Mouse (Mus musculus) kidney, embryonic 15.5 days (tissue): ENCODE data around the gene St7. TPM values are rescaled to one million over a fixed set of nuclear protein-coding genes. Genes with fewer than 3 reads are reported as not detected.

Source experiments
- ATAC-seq: fragments of 200-750 bp; cut with Nextera tagmentation; replicated peaks from 2 replicates; pipeline ENCODE4 v1.8.0; 2017; ENCODE audit warnings: moderate TSS enrichment; ENCODE audit not compliant: low FRiP score
- H3K27ac ChIP-seq: fragments of 300-500 bp; sonication (generic); 2 replicates; pipeline ENCODE4 v1.5.1; 2015; ENCODE audit warnings: mild to moderate bottlenecking, inconsistent platforms
- H3K27me3 ChIP-seq: fragments of 300-500 bp; sonication (generic); 2 replicates; pipeline ENCODE4 v1.6.1; 2015; ENCODE audit warnings: inconsistent platforms
- H3K36me3 ChIP-seq: fragments of 300-500 bp; sonication (generic); 2 replicates; pipeline ENCODE4 v1.6.1; 2015; ENCODE audit warnings: inconsistent platforms
- H3K4me1 ChIP-seq: fragments of 300-500 bp; sonication (generic); 2 replicates; pipeline ENCODE4 v1.6.1; 2015; ENCODE audit warnings: inconsistent platforms
- H3K4me2 ChIP-seq: fragments of 300-500 bp; sonication (generic); 2 replicates; pipeline ENCODE4 v1.6.1; 2015; ENCODE audit warnings: moderate library complexity, mild to moderate bottlenecking, inconsistent platforms
- H3K4me3 ChIP-seq: fragments of 300-500 bp; sonication (generic); replicated peaks from 2 replicates; pipeline ENCODE4 v1.5.1; 2015; ENCODE audit warnings: mild to moderate bottlenecking, inconsistent platforms
- H3K9ac ChIP-seq: fragments of 300-500 bp; sonication (generic); 2 replicates; pipeline ENCODE4 v1.6.1; 2015; ENCODE audit warnings: mild to moderate bottlenecking, inconsistent platforms
- H3K9me3 ChIP-seq: fragments of 300-500 bp; sonication (generic); replicated peaks from 2 replicates; pipeline ENCODE4 v1.6.1; 2016; ENCODE audit warnings: inconsistent platforms
- WGBS: fragments of 180-500 bp; shearing (Covaris S2); methylation state at CpG from one replicate; pipeline ENCODE4 v1.1.7; 2015; ENCODE audit warnings: mixed read lengths; 5-methylcytosine and 5-hydroxymethylcytosine counted together
- polyA plus RNA-seq: library from polyadenylated mRNA; unstranded; fragments of >200 nt; fragmentation: Nextera tagmentation; extraction: Ambion mirVana; gene quantifications from 2 replicates; pipeline ENCODE4 v1.2.1, GENCODE M21; 2015

Gene St7
- polyA plus RNA-seq, 1 experiment from 2014 or later = 20.3 TPM

DNA sequence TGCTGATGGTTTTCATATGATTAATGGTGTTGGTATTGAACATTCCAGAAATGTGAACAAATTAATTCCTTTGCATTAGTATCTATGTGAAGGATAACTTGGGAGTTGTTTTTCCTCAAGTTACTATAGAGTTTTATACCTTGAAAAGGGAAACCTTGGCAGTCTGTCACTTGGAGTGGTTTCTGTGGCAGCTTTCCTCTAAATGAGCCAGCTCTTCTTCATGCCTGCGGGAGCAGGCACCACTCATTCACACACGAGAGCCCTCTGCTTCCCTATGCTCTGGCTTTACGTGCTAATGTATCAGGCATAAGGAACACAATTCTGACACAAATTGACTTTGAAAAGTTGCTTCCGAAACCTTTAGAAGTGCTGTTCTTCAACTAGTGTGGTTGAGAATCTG lies 224.5 kb downstream of the St7 start:
- Histone ChIP-seq H3K36me3 (no peaks in the 10 kb centered on the region), H3K9me3 (no peaks in the 10 kb centered on the region), H3K9ac (no peak overlapping the region), H3K27ac (no peak overlapping the region), H3K27me3 (no peaks in the 10 kb centered on the region), H3K4me2 (no peak overlapping the region), H3K4me1 (no peaks in the 10 kb centered on the region), H3K4me3 (no peak overlapping the region)
- ATAC-seq = no peak
- WGBS = 91% methylated on average over 4 of the region's 4 CpGs

DNA sequence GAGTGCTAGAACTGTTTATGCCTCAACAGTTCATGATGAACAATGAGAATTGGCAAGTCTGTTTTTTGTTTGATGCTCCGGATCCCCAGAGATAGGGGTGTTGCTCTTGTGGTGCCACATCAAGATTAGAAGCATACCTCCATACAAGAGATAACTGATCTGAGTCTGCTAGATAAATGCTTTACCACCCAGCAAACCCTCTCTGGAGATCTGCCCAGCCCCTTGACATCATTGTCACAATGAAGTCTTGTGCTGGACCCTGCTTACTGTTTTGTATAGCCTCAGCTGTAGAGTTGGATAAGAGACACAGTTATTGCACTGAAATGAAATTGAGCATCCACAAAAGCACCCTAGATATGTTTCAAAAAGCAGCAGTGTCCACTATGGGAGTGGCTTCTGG lies 229.4 kb downstream of the St7 start:
- H3K27ac ChIP-seq = no peak overlapping the region
- 90% methylated on average over 1 of the region's 1 CpGs for WGBS
- H3K27me3 ChIP-seq = no peaks in the 10 kb centered on the region
- no peak overlapping the region for H3K9ac ChIP-seq
- no peaks in the 10 kb centered on the region for H3K36me3 ChIP-seq
- H3K4me1 ChIP-seq = no peaks in the 10 kb centered on the region
- ATAC-seq = no peak
- no peak overlapping the region for H3K4me3 ChIP-seq
- no peaks in the 10 kb centered on the region for H3K9me3 ChIP-seq
- H3K4me2 ChIP-seq = no peak overlapping the region

DNA sequence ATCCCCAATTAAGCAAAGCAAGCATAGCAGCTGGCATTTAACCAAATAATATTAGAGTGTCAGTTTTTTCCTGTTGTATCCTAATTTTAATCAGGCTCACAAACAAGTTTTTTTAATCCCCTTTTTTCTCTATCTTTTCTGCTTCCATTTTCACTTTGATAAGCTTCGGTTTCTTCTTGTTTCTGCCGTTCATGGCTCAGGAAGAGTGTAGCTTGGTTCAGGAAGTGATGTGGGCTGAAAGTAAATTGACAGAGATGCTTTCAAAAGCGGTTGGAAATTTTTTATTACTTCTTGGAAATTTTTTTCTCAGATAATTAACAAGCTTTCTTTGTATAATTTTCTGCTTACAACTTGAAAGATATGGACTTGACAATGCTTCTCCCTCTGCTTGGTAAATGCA lies 230.2 kb downstream of the St7 start:
- ATAC-seq = no peak
- 76% methylated on average over 3 of the region's 3 CpGs for WGBS
- H3K4me1 ChIP-seq = no peaks in the 10 kb centered on the region
- H3K36me3 ChIP-seq = no peaks in the 10 kb centered on the region
- no peaks in the 10 kb centered on the region for H3K27me3 ChIP-seq
- H3K27ac ChIP-seq = no peak overlapping the region
- H3K4me3 ChIP-seq = no peak overlapping the region
- no peak overlapping the region for H3K4me2 ChIP-seq
- no peak overlapping the region for H3K9ac ChIP-seq
- no peaks in the 10 kb centered on the region for H3K9me3 ChIP-seq

DNA sequence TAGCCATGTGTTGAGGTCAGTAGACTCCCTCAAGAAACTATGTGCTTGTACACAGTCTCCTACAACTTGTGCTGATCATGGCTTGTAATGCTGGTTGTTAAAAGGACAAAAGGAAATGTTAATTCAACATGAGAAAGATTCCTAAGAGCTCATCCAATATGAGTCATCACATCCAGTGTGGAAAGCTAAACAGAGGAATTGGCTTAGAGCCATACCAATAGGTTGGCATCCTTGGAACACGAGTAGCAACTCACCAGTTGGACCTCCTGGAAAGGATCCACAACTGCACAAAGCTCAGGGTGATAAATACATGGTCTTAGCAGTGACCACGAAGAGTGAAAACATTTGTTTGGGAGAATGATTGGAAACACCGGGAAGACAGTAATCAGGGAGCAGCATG lies 230.6 kb downstream of the St7 start:
- WGBS = 62% methylated on average over 3 of the region's 3 CpGs
- H3K27ac ChIP-seq = no peak overlapping the region
- no peak overlapping the region for H3K9ac ChIP-seq
- H3K36me3 ChIP-seq = no peaks in the 10 kb centered on the region
- no peak for ATAC-seq
- no peaks in the 10 kb centered on the region for H3K27me3 ChIP-seq
- no peak overlapping the region for H3K4me2 ChIP-seq
- no peaks in the 10 kb centered on the region for H3K9me3 ChIP-seq
- no peak overlapping the region for H3K4me3 ChIP-seq
- H3K4me1 ChIP-seq = no peaks in the 10 kb centered on the region

DNA sequence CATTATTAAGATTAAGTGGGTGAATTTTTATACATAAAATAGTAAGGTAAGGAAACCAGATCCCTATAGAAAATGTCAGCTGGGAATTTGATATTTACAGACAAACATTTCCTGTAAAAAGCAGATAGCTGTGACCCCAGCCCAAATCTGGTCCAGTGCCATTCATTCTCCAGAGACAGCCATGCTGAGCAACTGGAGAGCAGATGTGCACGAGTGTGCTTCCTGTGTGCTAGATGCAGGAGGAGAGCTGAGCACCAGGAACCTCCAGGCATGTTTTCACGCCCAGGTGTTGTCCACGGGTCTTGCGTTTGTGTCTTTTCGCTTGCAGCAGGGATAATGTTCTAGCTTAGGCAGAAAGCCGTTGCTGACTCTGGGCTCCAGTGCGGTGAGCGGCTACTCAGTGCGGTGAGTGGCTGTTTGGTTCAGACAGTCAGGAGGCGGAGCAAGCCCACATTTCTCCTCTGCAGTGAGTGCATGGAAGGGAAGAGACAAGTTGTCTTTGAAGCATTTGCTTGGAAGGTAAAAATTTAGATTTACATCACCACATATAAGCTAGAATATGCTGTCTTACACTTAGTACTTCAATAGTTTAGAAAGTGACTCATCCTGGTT lies 231.3 kb downstream of the St7 start:
- 82% methylated on average over 10 of the region's 10 CpGs for WGBS
- ATAC-seq = no peak
- H3K9me3 ChIP-seq = no peaks in the 10 kb centered on the region
- H3K36me3 ChIP-seq = no peaks in the 10 kb centered on the region
- no peaks in the 10 kb centered on the region for H3K4me1 ChIP-seq
- H3K4me3 ChIP-seq = no peak overlapping the region
- H3K9ac ChIP-seq = no peak overlapping the region
- H3K27me3 ChIP-seq = no peaks in the 10 kb centered on the region
- no peak overlapping the region for H3K4me2 ChIP-seq
- H3K27ac ChIP-seq = no peak overlapping the region; the same call in 1 of the 2 replicates

DNA sequence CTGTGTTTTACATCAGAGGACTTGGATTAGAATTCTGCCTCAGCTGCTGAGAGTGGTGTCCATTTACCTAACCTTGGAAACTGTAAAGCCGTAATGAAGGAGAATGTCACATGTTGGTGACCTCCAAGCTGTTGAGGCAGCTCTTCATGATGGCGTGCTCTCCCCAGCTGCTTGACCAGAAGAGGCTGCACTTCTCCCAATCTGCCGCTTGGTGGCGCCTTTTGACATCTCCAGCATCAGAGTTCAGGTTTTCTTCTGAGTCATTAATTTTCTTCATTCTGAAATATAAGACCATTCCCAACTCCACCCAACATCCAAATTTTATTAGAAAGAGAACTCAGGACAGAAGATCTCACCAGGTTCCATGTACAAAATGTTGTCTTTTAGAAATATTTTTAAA lies 232.5 kb downstream of the St7 start:
- Histone ChIP-seq H3K9ac (no peak overlapping the region), H3K4me2 (no peak overlapping the region), H3K4me3 (no peak overlapping the region), H3K27ac (no peak overlapping the region), H3K27me3 (no peaks in the 10 kb centered on the region), H3K9me3 (no peaks in the 10 kb centered on the region), H3K36me3 (no peaks in the 10 kb centered on the region), H3K4me1 (no peaks in the 10 kb centered on the region)
- no peak for ATAC-seq
- 52% methylated on average over 4 of the region's 4 CpGs for WGBS

DNA sequence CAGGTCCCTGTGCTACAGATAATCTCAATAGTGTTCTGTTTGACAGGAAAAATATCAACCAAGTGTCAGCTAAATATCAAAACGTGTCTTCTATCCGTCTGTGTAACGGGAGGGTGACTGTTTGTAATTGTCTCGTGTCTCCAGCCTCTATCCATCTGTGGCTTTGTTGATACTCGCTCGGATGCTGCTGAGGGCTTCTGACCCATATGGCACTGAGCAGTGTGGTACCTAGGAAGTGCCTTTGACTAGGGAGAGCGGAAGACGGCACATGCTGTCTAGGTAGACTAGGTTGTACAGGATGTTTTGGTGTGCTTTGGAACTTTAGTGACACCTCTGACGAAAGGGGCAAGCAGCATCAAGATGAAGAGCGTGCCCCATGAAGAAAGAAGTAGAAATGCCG lies 235.0 kb downstream of the St7 start:
- Histone ChIP-seq H3K27ac (no peak overlapping the region), H3K36me3 (no peaks in the 10 kb centered on the region), H3K9me3 (no peaks in the 10 kb centered on the region), H3K27me3 (no peaks in the 10 kb centered on the region), H3K4me3 (no peak overlapping the region), H3K4me2 (no peak overlapping the region), H3K4me1 (no peaks in the 10 kb centered on the region), H3K9ac (no peak overlapping the region)
- WGBS = 90% methylated on average over 11 of the region's 11 CpGs
- no peak for ATAC-seq

DNA sequence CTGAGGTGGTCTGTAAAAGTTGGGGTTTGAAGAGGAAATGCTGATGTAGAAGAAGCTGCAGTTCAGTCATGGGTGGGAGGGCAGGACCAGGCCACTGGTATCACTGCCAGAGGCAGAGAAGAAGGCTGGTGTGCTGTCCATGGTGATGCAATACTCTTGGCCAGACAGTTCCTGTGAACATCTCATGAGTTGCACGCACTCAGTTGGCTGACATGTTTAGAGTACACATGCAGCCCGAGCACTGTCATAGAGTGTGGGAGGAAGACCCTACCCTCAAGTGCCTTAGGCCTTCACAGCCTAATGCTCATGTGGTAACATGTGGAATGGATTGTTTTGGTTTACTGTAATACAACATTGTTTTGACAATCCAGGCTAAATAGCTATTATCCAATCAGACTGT lies 238.5 kb downstream of the St7 start:
- WGBS = 77% methylated on average over 2 of the region's 2 CpGs
- Histone ChIP-seq H3K9ac (no peak overlapping the region), H3K4me3 (no peak overlapping the region), H3K36me3 (peaks cover 7% of the 10 kb centered on the region; the same call in 1 of the 2 replicates), H3K27ac (no peak overlapping the region), H3K4me2 (no peak overlapping the region), H3K9me3 (no peaks in the 10 kb centered on the region), H3K27me3 (no peaks in the 10 kb centered on the region), H3K4me1 (no peaks in the 10 kb centered on the region)
- no peak for ATAC-seq

DNA sequence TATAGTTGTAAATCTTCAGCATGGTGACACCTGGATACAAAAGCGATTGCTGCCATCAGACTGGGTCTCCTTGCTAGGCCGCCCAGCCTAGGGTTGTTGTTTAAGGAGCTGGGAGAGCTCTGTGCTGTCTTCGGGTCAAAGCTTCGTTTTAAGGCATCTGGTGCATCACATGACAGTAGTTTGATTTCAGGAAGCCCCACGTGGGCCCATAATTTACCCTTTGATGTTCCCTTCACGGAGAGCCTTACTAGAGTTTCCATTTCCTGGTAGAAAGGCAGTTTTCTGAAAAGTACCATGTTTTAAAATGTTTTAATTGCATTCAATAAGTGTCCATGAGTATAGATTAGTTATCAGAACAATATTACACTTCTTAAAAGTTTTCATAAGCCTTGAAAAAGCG lies 239.1 kb downstream of the St7 start:
- Histone ChIP-seq H3K9ac (no peak overlapping the region), H3K4me2 (no peak overlapping the region), H3K4me3 (no peak overlapping the region), H3K27ac (no peak overlapping the region), H3K4me1 (no peaks in the 10 kb centered on the region), H3K36me3 (peaks cover 7% of the 10 kb centered on the region; the same call in 1 of the 2 replicates), H3K9me3 (no peaks in the 10 kb centered on the region), H3K27me3 (no peaks in the 10 kb centered on the region)
- ATAC-seq = no peak
- 57% methylated on average over 7 of the region's 7 CpGs for WGBS

DNA sequence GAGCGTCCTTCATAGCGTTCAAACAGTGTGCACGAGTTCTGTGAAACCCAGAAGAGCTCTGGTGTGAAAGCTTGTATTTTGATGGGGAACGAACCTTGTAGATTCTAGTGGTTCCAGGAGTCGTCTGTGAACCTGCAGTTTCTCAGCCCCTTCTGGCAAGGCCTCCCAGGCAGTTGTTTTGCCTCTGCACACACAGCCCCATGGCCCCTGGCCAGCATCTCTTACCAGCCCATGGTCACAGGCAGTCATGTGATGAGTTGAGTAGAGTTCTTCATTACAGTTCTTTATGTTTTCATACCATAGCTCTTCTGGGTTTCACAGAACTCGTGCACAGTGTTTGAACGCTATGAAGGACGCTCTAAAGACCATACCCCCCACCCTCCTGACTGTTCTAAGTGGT lies 240.1 kb downstream of the St7 start:
- no peak for ATAC-seq
- Histone ChIP-seq H3K27ac (no peak overlapping the region), H3K4me2 (no peak overlapping the region), H3K36me3 (peaks cover 7% of the 10 kb centered on the region; the same call in 1 of the 2 replicates), H3K4me3 (no peak overlapping the region), H3K9ac (no peak overlapping the region), H3K27me3 (no peaks in the 10 kb centered on the region), H3K9me3 (no peaks in the 10 kb centered on the region), H3K4me1 (no peaks in the 10 kb centered on the region)
- 91% methylated on average over 8 of the region's 8 CpGs for WGBS

DNA sequence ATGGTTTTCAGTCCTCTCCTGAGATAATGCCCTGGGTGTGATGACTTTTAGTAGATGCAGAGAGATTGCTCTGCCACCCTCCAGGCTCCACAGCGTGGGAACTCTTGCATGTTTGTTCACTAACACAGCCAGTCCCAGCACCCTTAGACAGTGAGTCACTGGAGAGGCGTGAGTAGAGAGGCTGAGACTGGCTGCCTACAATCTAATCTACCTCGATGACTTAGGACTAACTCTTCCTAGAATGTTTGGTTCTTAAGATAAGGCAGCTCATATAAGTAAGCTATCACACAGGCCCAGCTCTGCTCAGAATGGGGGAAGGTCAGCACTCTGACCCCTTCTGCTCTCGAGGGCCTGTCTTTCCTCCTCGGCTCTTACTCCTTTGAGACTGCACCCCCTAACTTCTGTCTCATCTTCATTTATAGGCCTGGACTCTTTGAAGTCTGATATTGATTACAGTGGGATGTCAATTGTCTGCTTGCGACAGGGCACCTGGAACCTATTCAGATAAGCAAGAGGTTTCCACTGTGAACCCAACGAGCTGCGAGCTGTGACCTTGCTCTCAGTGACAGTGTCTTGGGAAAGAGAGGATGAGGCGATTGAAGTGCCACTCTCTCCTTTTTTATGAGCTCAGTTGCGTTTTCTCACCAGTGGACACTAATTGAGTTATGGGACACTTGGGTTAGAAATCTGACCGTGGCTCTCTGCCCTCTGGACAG lies 246.1 kb downstream of the St7 start:
- peak; percentile 56; the same call in 1 of the 2 replicates for ATAC-seq
- no peaks in the 10 kb centered on the region for H3K27me3 ChIP-seq

DNA sequence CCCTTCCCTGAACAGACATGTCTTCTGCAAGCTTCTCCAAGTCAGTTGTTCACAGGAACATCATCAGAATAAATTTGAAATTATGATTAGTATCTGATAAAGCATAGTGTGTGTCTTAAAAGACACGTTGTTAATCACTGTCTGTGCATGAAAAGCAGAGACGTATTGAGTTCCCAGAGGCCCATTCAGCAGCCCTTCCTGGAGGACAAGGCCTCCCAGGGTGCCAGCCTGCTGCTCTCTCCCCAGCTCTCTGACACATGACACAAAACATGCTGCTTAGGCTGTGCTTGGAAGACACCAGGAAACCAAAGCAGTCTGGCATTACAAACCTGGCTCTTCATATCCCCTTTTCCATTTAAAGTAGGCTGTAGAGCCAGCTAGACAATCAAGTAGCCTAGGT lies 249.2 kb downstream of the St7 start:
- Histone ChIP-seq H3K9ac (no peak overlapping the region), H3K27ac (no peak overlapping the region), H3K4me2 (no peak overlapping the region), H3K9me3 (no peaks in the 10 kb centered on the region), H3K4me3 (no peak overlapping the region), H3K4me1 (0 out of 2 replicates have a peak, but pooled peaks cover 2% of the 10 kb centered on the region), H3K27me3 (no peaks in the 10 kb centered on the region), H3K36me3 (no peaks in the 10 kb centered on the region)
- WGBS = 39% methylated on average over 2 of the region's 2 CpGs
- ATAC-seq = no peak

More for the DNA sequence above, 246.1 kb downstream of the St7 start:
- Histone ChIP-seq H3K4me2 (no peak overlapping the region), H3K4me1 (0 out of 2 replicates have a peak, but pooled peaks cover 2% of the 10 kb centered on the region), H3K9me3 (no peaks in the 10 kb centered on the region), H3K4me3 (no peak overlapping the region), H3K36me3 (peaks cover 7% of the 10 kb centered on the region; the same call in 1 of the 2 replicates), H3K9ac (no peak overlapping the region), H3K27ac (no peak overlapping the region)
- 36% methylated on average over 11 of the region's 11 CpGs for WGBS
